18 mouse cellular contexts compared by ENCODE assay signal in genomic region chr10:50903846-50904763, GRCm38 (mm10). TPM values are rescaled to one million over a fixed set of nuclear protein-coding genes. Genes with fewer than 3 reads are reported as not detected.
DNase-seq lines count a peak whose midpoint lies in the region; ATAC-seq and TF ChIP-seq lines count a peak whose summit lies in the region.
"Had no signal": no experiment of that assay in that cellular context is flagged by ENCODE, and none has a peak within 500 bp of the region (broad histone marks: within the 10 kb centered on the region; RNA-seq: fewer than 3 reads in every experiment).

No protein-coding gene starts in this region.

- no peak overlapping the region for H3K27ac ChIP-seq in forebrain, embryonic 15.5 days (replicated peaks)
- no peak overlapping the region for H3K27ac ChIP-seq in midbrain, postnatal 0 days (ENCODE audit: low read depth, low read length)
- H3K27ac ChIP-seq: intestine, embryonic 15.5 days; liver, embryonic 15.5 days had no signal

- no peak overlapping the region for H3K4me2 ChIP-seq in forebrain, embryonic 15.5 days (replicated peaks)
- no peak overlapping the region for H3K4me2 ChIP-seq in midbrain, postnatal 0 days (ENCODE audit: low read depth, low read length, poor library complexity, severe bottlenecking)
- H3K4me2 ChIP-seq: intestine, embryonic 15.5 days; liver, embryonic 15.5 days had no signal

- 3% methylated on average over 26 of the region's 26 CpGs for WGBS in forebrain, embryonic 15.5 days
- 4% methylated on average over 26 of the region's 26 CpGs for WGBS in midbrain, postnatal 0 days

- H3K36me3 ChIP-seq in forebrain, embryonic 15.5 days: no peaks in the 10 kb centered on the region
- H3K36me3 ChIP-seq in midbrain, postnatal 0 days (ENCODE audit: insufficient read depth, low read length): no peaks in the 10 kb centered on the region
- H3K36me3 ChIP-seq: G1E; intestine, embryonic 15.5 days; liver, embryonic 15.5 days had no signal

- no peak overlapping the region for H3K9ac ChIP-seq in forebrain, embryonic 15.5 days (replicated peaks)
- no peak overlapping the region for H3K9ac ChIP-seq in midbrain, postnatal 0 days (replicated peaks; ENCODE audit: low read length, poor library complexity, severe bottlenecking)
- H3K9ac ChIP-seq: intestine, embryonic 15.5 days; liver, embryonic 15.5 days had no signal

- no peaks in the 10 kb centered on the region for H3K9me3 ChIP-seq in forebrain, embryonic 15.5 days
- H3K9me3 ChIP-seq in midbrain, postnatal 0 days (ENCODE audit: low read length): no peaks in the 10 kb centered on the region
- H3K9me3 ChIP-seq: G1E; intestine, embryonic 15.5 days; liver, embryonic 15.5 days had no signal

- H3K4me3 ChIP-seq in forebrain, embryonic 15.5 days: no peak overlapping the region
- no peak overlapping the region for H3K4me3 ChIP-seq in midbrain, postnatal 0 days (ENCODE audit: low read depth, low read length)
- H3K4me3 ChIP-seq: erythroblast, embryonic 14.5 days; intestine, embryonic 15.5 days; liver, embryonic 15.5 days had no signal

- peaks cover 14% of the 10 kb centered on the region for H3K4me1 ChIP-seq in forebrain, embryonic 15.5 days
- H3K4me1 ChIP-seq in midbrain, postnatal 0 days (ENCODE audit: insufficient read depth, low read length): no peaks in the 10 kb centered on the region
- H3K4me1 ChIP-seq: liver, embryonic 15.5 days had no signal

- peak; percentile 20; the same call in 1 of the 2 replicates for ATAC-seq in forebrain, embryonic 15.5 days (replicated peaks)
- ATAC-seq in midbrain, postnatal 0 days (ENCODE audit: low FRiP score): peak; percentile 14; the same call in 1 of the 2 replicates

- no peak for TF ChIP-seq CTCF in midbrain, postnatal 0 days (IDR thresholded peaks at IDR 0.05)

- H3K27me3 ChIP-seq in forebrain, embryonic 15.5 days: peaks cover 79% of the 10 kb centered on the region
- H3K27me3 ChIP-seq in midbrain, postnatal 0 days (ENCODE audit: insufficient read depth, low read length): peaks cover 79% of the 10 kb centered on the region

- peak; percentile 14 to 34 for DNase-seq in cerebellum, postnatal 10 days
- no peak for DNase-seq in cerebellum, adult 11 months
- peak; percentile 15 for DNase-seq in kidney, postnatal 14 days
- no peak for DNase-seq in kidney, adult 18-20 months
- no peak for DNase-seq in midbrain, postnatal 0 days (ENCODE audit: low spot score)
- no peak for DNase-seq in thymus, postnatal 14 days
- no peak for DNase-seq in frontal cortex, postnatal 10 days (ENCODE audit: low spot score in 2 of 2)
- DNase-seq: adrenal gland, adult 8-10 months; layer of hippocampus, postnatal 36 days had no signal

RNA-seq across cellular contexts. Expression of gene Sim1, which starts 9.6 kb away (rescaled TPM):
- 0.64 and 1.8 TPM in 2 replicates for polyA plus RNA-seq in forebrain, embryonic 15.5 days (2015; fragmentation: Nextera tagmentation; extraction: Ambion mirVana)
- 1.6 and 2.5 TPM in 2 replicates for total RNA-seq in midbrain, postnatal 0 days (2014; rRNA removed)
- 0.96 and 2.1 TPM in 2 replicates for polyA plus RNA-seq in midbrain, postnatal 0 days (2015; fragmentation: Nextera tagmentation; extraction: Ambion mirVana)
- total RNA-seq: adrenal gland, adult 8-10 months; heart, adult 18-20 months; layer of hippocampus, postnatal 36 days; megakaryocyte progenitor cell, adult 5-6 weeks; neutrophil, adult 5-6 weeks had no signal
- polyA plus RNA-seq: erythroblast, embryonic 14.5 days; G1E; intestine, embryonic 15.5 days; liver, embryonic 15.5 days; spleen, adult 2 months had no signal

Comparison
In these comparisons a context has a peak if more than half of its experiments do, and no peak if none do; other contexts are left out.
1. DNase-seq: peak in cerebellum, postnatal 10 days (2 of 2) and kidney, postnatal 14 days (single experiment); none in cerebellum, adult 11 months (single experiment), kidney, adult 18-20 months (single experiment), midbrain, postnatal 0 days (single experiment), thymus, postnatal 14 days (single experiment) and frontal cortex, postnatal 10 days (0 of 2).